Mouse (Mus musculus): ENCODE data around the gene Sh3bgrl2.

GRCm38 (mm10) chr9:83546316-83546715 is 1.8 kb upstream of the Sh3bgrl2 start:
- TF ChIP-seq USF1 (IDR thresholded peaks at IDR 0.05; ENCODE audit: low read depth) = no peak
- no peak for TF ChIP-seq CTCF (IDR thresholded peaks at IDR 0.05; ENCODE audit: control insufficient read depth, insufficient read depth, insufficient read length)
- no peak for TF ChIP-seq MAX (IDR thresholded peaks at IDR 0.05)
- TF ChIP-seq CEBPB (IDR thresholded peaks at IDR 0.05; ENCODE audit: low read depth) = no peak
- no peak for TF ChIP-seq MYOD1 (IDR thresholded peaks at IDR 0.05; ENCODE audit: control insufficient read depth, insufficient read length, low read depth)
- TF ChIP-seq FOSL1 (IDR thresholded peaks at IDR 0.05; ENCODE audit: insufficient read depth, low read length, poor library complexity, severe bottlenecking) = no peak
- no peak for TF ChIP-seq MYOG (IDR thresholded peaks at IDR 0.05; ENCODE audit: control insufficient read depth, extremely low read depth, insufficient read length)
